Mouse (Mus musculus) heart, postnatal 0 days (tissue): ENCODE measurements around the gene Lpar4.

Experiments
- CTCF ChIP-seq: IDR thresholded peaks from 2 replicates; pipeline ENCODE4 v1.5.1; 2016; ENCODE audit warnings: antibody characterized with exemption, control low read depth, low read depth
- EP300 ChIP-seq: IDR thresholded peaks from 2 replicates; pipeline ENCODE4 v1.6.1; 2016; ENCODE audit warnings: antibody characterized with exemption, low read depth

DNA sequence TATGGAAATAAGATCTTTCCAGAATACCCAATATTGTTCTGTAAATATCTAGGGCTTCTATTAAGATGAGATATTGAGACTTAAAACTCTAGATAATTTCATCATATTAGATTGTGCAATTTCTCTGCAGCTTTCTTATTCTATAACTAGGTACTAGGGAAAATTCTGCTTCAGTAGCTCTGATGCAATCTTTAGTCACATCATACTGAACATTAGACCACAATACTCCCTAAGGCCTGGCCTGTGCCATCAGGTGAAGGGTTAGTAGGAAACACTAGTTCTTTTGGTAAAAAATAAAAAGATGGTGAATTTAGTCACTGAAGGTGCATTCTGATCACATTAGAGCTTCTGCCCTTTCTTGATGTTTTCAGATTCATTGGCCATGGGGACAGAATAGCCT lies 4.1 kb downstream of the Lpar4 start:
- TF ChIP-seq CTCF (no peak), EP300 (no peak)
